Mouse (Mus musculus): Measurements from ENCODE around the gene Fbxo7.

DNA sequence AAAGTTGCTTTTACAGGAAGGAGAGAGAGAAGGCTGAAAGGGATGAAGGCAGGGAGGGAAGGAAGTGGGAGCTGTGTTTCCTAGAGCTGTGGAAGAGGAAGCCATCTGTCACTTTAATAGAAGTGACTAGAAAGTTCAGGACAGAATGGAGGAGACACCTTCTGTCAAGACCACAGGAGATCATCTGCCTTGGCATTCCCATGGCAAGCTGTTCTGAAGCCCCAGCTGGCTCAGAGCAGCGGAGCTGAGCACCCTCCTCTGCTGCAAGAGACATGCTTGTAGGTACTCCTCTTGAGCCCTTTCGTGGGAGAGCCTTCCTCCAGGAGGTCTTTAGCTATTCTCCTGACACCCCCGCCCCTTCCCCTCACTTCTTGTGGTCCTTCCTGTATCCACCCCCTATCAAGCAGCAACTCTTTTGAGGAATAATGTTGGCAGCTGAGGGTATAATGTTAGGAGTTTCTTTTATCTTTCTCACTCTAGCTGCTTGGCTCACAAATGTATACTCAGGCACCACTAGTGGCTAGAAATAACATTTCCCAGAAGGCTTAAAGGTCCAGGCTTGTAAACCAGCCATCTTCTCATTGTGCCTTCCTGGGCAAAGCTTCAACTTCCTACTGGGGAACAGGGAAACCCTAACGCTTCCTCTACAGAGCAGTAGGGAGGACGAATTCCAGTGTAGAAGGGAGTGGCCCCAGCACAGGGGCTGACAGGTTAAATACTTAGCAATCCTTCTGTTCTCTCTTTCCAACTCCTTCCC lies 40.7 kb downstream of the Fbxo7 start:
- TF ChIP-seq CTCF (IDR thresholded peaks at IDR 0.05; ENCODE audit: borderline replicate concordance, insufficient read depth, low read length) = no peak
- no peak for TF ChIP-seq POLR2A (IDR thresholded peaks at IDR 0.05; ENCODE audit: low read depth, low read length)

Data from embryonic fibroblast, embryonic 13.5 days (primary cell).